Mouse (Mus musculus): ENCODE measurements at regions not wholly inside any gene's neighbourhood (a gene's known extent, or its start where the extent isn't known, plus 50 kb on each side); places are given as distances from the start of the nearest gene placed in this dataset.

DNA sequence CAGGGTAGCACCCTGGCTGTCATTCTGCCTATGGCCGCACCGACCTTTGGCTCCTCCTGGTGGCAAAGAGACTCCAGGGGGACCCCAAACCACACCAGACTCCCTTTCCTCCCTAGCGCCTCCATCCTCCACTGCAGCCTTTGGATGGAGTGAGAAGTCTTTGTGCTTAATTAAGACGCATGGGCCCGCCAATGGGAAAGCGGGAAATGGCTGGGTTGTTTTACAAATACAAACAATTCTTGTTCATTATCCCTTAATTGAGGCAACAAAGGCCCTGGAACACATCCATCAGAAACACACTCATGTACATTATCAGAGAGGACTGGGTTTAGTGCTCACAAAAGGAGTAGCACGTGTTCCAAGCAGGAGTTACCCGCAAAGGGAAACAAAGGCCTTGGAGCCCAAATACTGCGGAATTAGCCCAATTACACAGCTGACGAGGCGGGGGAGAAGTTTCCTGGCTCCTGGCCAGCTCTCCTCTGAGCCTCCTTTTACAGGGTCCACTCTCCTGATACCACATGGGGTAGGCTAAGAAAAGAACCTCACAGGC is 122.1 kb downstream of the Tpra1 start:
- TF ChIP-seq CTCF (IDR thresholded peaks at IDR 0.05; ENCODE audit: extremely low read depth, insufficient read depth, low read length) (no peak), POLR2A (IDR thresholded peaks at IDR 0.05; ENCODE audit: extremely low read depth, insufficient read depth, low read length) (no peak)

Measured in cortical plate, adult 2 months (tissue).